ENCODE assay signal across 8 mouse cellular contexts in the genomic region with DNA sequence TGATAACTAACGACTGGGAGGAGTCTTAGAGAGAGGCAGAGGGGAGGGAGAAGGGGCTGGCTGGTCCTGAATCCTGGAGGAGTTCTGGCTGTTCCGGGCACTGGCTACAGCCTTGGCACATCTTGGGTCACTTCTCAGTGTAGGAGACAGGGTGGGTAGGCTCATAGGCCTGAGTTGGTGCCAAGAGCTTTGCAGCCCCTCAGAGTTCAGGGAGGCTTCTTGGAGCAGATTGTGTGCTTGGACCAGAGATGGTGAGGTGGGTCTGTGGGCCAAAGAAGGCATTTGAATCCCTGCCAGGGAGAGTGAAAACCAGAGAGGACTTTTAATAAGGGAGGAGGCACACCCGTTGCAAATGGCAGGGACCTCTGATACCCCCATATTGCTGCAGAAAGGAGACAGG. TPM values are rescaled to one million over a fixed set of nuclear protein-coding genes. Genes with fewer than 3 reads are reported as not detected.
DNase-seq lines count a peak whose midpoint lies in the region; ATAC-seq lines count a peak whose summit lies in the region.

No protein-coding gene starts in this region.

- H3K4me3 ChIP-seq in kidney, embryonic 14.5 days (ENCODE audit: low read length): peak overlapping the region; percentile 72
- H3K4me3 ChIP-seq in embryonic facial prominence, embryonic 12.5 days: peak overlapping the region; percentile 77
- H3K4me3 ChIP-seq in midbrain, embryonic 15.5 days: no peak overlapping the region

- peaks cover 30% of the 10 kb centered on the region; the same call in 1 of the 2 replicates for H3K4me1 ChIP-seq in kidney, embryonic 14.5 days (ENCODE audit: control insufficient read depth, insufficient read depth, low read length)
- peaks cover 36% of the 10 kb centered on the region for H3K4me1 ChIP-seq in embryonic facial prominence, embryonic 12.5 days
- H3K4me1 ChIP-seq in midbrain, embryonic 15.5 days: peaks cover 30% of the 10 kb centered on the region

- H3K9ac ChIP-seq in kidney, embryonic 14.5 days (ENCODE audit: low read depth, low read length): peak overlapping the region; percentile 90
- H3K9ac ChIP-seq in embryonic facial prominence, embryonic 12.5 days: peak overlapping the region; percentile 92
- no peak overlapping the region for H3K9ac ChIP-seq in midbrain, embryonic 15.5 days

- peak overlapping the region; percentile 86 for H3K4me2 ChIP-seq in kidney, embryonic 14.5 days (replicated peaks; ENCODE audit: low read depth, low read length)
- H3K4me2 ChIP-seq in embryonic facial prominence, embryonic 12.5 days (replicated peaks): peak overlapping the region; percentile 82
- peak overlapping the region; percentile 95 for H3K4me2 ChIP-seq in midbrain, embryonic 15.5 days

- ATAC-seq in kidney, embryonic 14.5 days (ENCODE audit: low FRiP score, low TSS enrichment): no peak
- ATAC-seq in embryonic facial prominence, embryonic 12.5 days (ENCODE audit: insufficient number of reproducible peaks, insufficient read depth, low FRiP score, low TSS enrichment): no peak
- no peak for ATAC-seq in midbrain, embryonic 15.5 days (replicated peaks)

- H3K9me3 ChIP-seq in kidney, embryonic 14.5 days (ENCODE audit: control insufficient read depth, low read length): peaks cover 10% of the 10 kb centered on the region
- H3K9me3 ChIP-seq in embryonic facial prominence, embryonic 12.5 days: peaks cover 5% of the 10 kb centered on the region; the same call in 1 of the 2 replicates
- no peaks in the 10 kb centered on the region for H3K9me3 ChIP-seq in midbrain, embryonic 15.5 days

- peaks cover 13% of the 10 kb centered on the region; the same call in 1 of the 2 replicates for H3K36me3 ChIP-seq in kidney, embryonic 14.5 days (ENCODE audit: control insufficient read depth, insufficient read depth, low read length)
- H3K36me3 ChIP-seq in embryonic facial prominence, embryonic 12.5 days: peaks cover 32% of the 10 kb centered on the region
- H3K36me3 ChIP-seq in midbrain, embryonic 15.5 days (replicated peaks): no peaks in the 10 kb centered on the region

- peak overlapping the region; percentile 71 for H3K27ac ChIP-seq in kidney, embryonic 14.5 days (ENCODE audit: low read depth, low read length)
- peak overlapping the region; percentile 94 for H3K27ac ChIP-seq in embryonic facial prominence, embryonic 12.5 days
- peak overlapping the region; percentile 57 for H3K27ac ChIP-seq in midbrain, embryonic 15.5 days

- no peaks in the 10 kb centered on the region for H3K27me3 ChIP-seq in kidney, embryonic 14.5 days (ENCODE audit: control insufficient read depth, insufficient read depth, low read length)
- no peaks in the 10 kb centered on the region for H3K27me3 ChIP-seq in embryonic facial prominence, embryonic 12.5 days
- H3K27me3 ChIP-seq in midbrain, embryonic 15.5 days (replicated peaks): no peaks in the 10 kb centered on the region; the same call in 1 of the 2 replicates

- WGBS in kidney, embryonic 14.5 days: 14% methylated on average over 3 of the region's 3 CpGs
- WGBS in embryonic facial prominence, embryonic 12.5 days: 7% methylated on average over 3 of the region's 3 CpGs
- WGBS in midbrain, embryonic 15.5 days: 8% methylated on average over 3 of the region's 3 CpGs

- no peak for DNase-seq in kidney, postnatal 36 days
- DNase-seq in heart, postnatal 10 days: peak; percentile 16 to 28
- no peak for DNase-seq in T-cell, adult 2 months (ENCODE audit: low spot score)
- no peak for DNase-seq in thymus, postnatal 4 days
- no peak for DNase-seq in gastrocnemius, postnatal 25 days

- intact Hi-C loops in heart, postnatal 10 days (cut with DNase I): no loop called here

RNA-seq across cellular contexts. Expression of gene Fbln1, which starts 1.3 kb away (rescaled TPM):
- polyA plus RNA-seq in kidney, embryonic 14.5 days (2014; fragmentation: Nextera tagmentation; extraction: Ambion mirVana): 174 and 188 TPM in 2 replicates
- polyA plus RNA-seq in embryonic facial prominence, embryonic 12.5 days (2016; fragmentation: Nextera tagmentation; extraction: Ambion mirVana): 236 and 250 TPM in 2 replicates
- 10 to 100 TPM; 76.2 to 79.6 TPM for total RNA-seq in heart, postnatal 10 days (2021)
- 47.4 and 54.9 TPM in 2 replicates for polyA plus RNA-seq in midbrain, embryonic 15.5 days (2015; fragmentation: Nextera tagmentation; extraction: Ambion mirVana)
- 1 to 10 TPM; 8.5 to 9.0 TPM for total RNA-seq in gastrocnemius, postnatal 25 days (2021)

Comparison
In these comparisons a context has a peak if more than half of its experiments do, and no peak if none do; other contexts are left out.
1. DNase-seq: peak in heart, postnatal 10 days (2 of 2); none in kidney, postnatal 36 days (0 of 2), T-cell, adult 2 months (single experiment), thymus, postnatal 4 days (single experiment) and gastrocnemius, postnatal 25 days (single experiment).
2. Peak in every context shown above with its lines, with median percentiles within 50 percentile points of each other: H3K27ac ChIP-seq and H3K4me2 ChIP-seq.